Mouse (Mus musculus) embryonic fibroblast, embryonic 13.5 days (primary cell): ENCODE results near the gene Tmpo. TPM values are rescaled to one million over a fixed set of nuclear protein-coding genes. Genes with fewer than 3 reads are reported as not detected.

Experiments
- H3K27ac ChIP-seq: 2 replicates; pipeline ENCODE4 v1.5.1; 2012; ENCODE audit warnings: low read length, control low read depth, inconsistent platforms; ENCODE audit not compliant: insufficient read depth
- H3K4me1 ChIP-seq: 2 replicates; pipeline ENCODE4 v1.6.1; 2011; ENCODE audit warnings: low read length; ENCODE audit not compliant: control insufficient read depth, insufficient read depth
- H3K4me3 ChIP-seq: 2 replicates; pipeline ENCODE4 v1.5.1; 2011; ENCODE audit warnings: mild to moderate bottlenecking, control low read depth, low read length; ENCODE audit not compliant: insufficient read depth
- CTCF ChIP-seq: IDR thresholded peaks from 2 replicates; pipeline ENCODE4 v1.5.1; 2011; ENCODE audit warnings: mild to moderate bottlenecking, control low read depth, low read length, moderate library complexity, borderline replicate concordance; ENCODE audit not compliant: insufficient read depth
- POLR2A ChIP-seq: IDR thresholded peaks from 2 replicates; pipeline ENCODE4 v1.6.1; 2011; ENCODE audit warnings: low read depth, mild to moderate bottlenecking, control low read depth, low read length, moderate library complexity
- polyA plus RNA-seq: library from polyadenylated mRNA; stranded (reverse); fragments of >200 nt; gene quantifications from 2 replicates; pipeline ENCODE4 v1.2.4, GENCODE M21; 2011; ENCODE audit warnings: low read depth; ENCODE audit not compliant: missing spikeins, insufficient read length

The Tmpo gene
- polyA plus RNA-seq, 1 experiment = 164 TPM

DNA sequence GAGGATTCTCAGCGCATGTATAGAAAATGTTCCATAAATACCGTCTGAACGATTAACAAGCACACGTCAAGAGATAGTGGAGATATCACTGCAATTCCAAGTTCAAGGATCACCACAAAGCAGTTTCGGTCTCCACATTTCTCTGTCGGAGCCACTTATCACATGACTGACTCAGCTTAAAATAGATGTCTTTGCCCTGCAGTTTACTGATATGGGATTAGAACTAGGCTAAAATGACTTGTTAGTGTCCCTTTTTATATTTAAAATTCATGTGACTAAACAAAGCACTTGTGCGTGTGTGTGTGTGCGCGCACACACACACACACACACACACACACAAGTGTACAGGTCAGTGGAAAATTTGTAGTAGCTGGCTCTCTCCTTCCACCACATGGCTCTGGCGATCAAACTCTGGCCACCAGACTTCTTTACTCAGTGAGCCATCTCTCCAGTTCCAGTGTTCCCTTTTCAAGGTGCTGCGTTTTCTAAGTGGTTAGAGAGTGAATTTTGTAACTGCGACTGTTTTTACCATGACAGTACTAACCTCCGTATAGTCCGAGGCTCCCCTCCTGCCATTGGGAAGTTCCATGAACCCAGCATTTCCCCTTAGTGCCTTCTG, 41.9 kb downstream of the Tmpo start:
- no peaks in the 10 kb centered on the region for H3K4me1 ChIP-seq
- TF ChIP-seq CTCF = no peak
- TF ChIP-seq POLR2A = no peak
- H3K27ac ChIP-seq = no peak overlapping the region
- no peak overlapping the region for H3K4me3 ChIP-seq

GRCm38 (mm10) chr10:91138317-91138716, 42.8 kb downstream of the Tmpo start:
- no peak for TF ChIP-seq CTCF
- no peak for TF ChIP-seq POLR2A

DNA sequence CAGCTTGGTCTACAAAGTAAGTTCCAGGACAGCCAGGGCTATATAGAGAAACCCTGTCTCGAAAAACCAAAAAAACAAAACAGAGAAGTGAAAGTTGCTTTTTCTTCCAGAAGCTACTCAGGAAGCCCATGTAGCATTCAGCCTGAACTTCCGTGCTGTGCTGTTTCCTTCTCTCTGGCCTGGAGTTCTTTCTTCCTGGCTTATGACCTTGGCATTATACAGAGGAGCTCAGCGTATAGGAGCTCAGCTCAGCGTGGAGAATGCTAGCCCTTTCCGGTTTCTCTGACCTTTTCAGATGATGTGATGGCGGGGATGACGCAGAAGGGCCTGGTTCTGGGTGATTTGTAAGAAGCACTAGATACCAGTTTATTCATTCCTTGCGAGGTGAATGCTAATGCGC, 43.7 kb downstream of the Tmpo start:
- TF ChIP-seq CTCF = no peak
- H3K27ac ChIP-seq = no peak overlapping the region
- H3K4me3 ChIP-seq = no peak overlapping the region
- no peaks in the 10 kb centered on the region for H3K4me1 ChIP-seq

More at GRCm38 (mm10) chr10:91138317-91138716, 42.8 kb downstream of the Tmpo start:
- Histone ChIP-seq H3K4me1 (no peaks in the 10 kb centered on the region), H3K4me3 (no peak overlapping the region), H3K27ac (no peak overlapping the region)

- Histone ChIP-seq H3K4me3 (no peak overlapping the region), H3K27ac (no peak overlapping the region), H3K4me1 (no peaks in the 10 kb centered on the region)
- TF ChIP-seq POLR2A (no peak), CTCF (no peak)
These were observed 45.7 kb downstream of the Tmpo start for GRCm38 (mm10) chr10:91135302-91135972.

- no peaks in the 10 kb centered on the region for H3K4me1 ChIP-seq
- TF ChIP-seq POLR2A (no peak), CTCF (no peak)
- no peak overlapping the region for H3K27ac ChIP-seq
- no peak overlapping the region for H3K4me3 ChIP-seq
These were observed 49.5 kb downstream of the Tmpo start for GRCm38 (mm10) chr10:91131565-91131964.

- H3K4me3 ChIP-seq = no peak overlapping the region
- H3K27ac ChIP-seq = no peak overlapping the region
- H3K4me1 ChIP-seq = no peaks in the 10 kb centered on the region
- TF ChIP-seq POLR2A = no peak
- no peak for TF ChIP-seq CTCF
These were observed 50.3 kb downstream of the Tmpo start for GRCm38 (mm10) chr10:91130792-91131191.

- H3K27ac ChIP-seq = no peak overlapping the region
- no peak for TF ChIP-seq POLR2A
- TF ChIP-seq CTCF = no peak
- no peak overlapping the region for H3K4me3 ChIP-seq
These were observed 52.5 kb downstream of the Tmpo start for GRCm38 (mm10) chr10:91128551-91129160.

GRCm38 (mm10) chr10:91127395-91127794, 53.7 kb downstream of the Tmpo start:
- H3K4me3 ChIP-seq = no peak overlapping the region
- H3K4me1 ChIP-seq = no peaks in the 10 kb centered on the region
- no peak for TF ChIP-seq POLR2A
- no peak for TF ChIP-seq CTCF
- H3K27ac ChIP-seq = no peak overlapping the region

More at GRCm38 (mm10) chr10:91128551-91129160, 52.5 kb downstream of the Tmpo start:
- H3K4me1 ChIP-seq = no peaks in the 10 kb centered on the region

GRCm38 (mm10) chr10:91126618-91127355, 54.3 kb downstream of the Tmpo start:
- H3K4me1 ChIP-seq = peaks cover 3% of the 10 kb centered on the region; the same call in 1 of the 2 replicates
- H3K27ac ChIP-seq = no peak overlapping the region
- no peak overlapping the region for H3K4me3 ChIP-seq
- TF ChIP-seq POLR2A (no peak), CTCF (no peak)
